Mouse (Mus musculus): ENCODE data around the gene Gadl1. TPM values are rescaled to one million over a fixed set of nuclear protein-coding genes. Genes with fewer than 3 reads are reported as not detected.

Gene Gadl1
- polyA plus RNA-seq, 1 experiment from 2014 or later: not detected

DNA sequence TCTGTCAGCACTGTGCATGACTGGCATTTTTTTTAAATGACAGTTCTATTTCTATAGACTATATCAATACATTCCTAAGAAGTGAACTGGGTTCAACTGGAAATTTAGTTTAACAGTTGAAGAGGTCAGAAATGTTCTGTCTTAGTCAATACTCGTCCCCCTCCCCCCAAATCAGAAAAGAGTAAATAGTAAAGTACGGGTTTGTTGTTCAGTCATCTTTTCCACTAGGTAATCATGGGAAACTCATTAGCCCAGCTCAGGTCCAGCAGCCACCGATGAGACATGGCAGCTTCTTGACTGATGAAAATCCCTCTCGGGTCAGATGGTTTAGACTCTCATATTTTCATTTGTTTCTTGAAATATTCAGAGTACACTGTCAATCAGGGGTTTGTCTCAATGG, 166.9 kb downstream of the Gadl1 start:
- Histone ChIP-seq H3K79me2 (ENCODE audit: inconsistent target) (no peaks in the 10 kb centered on the region), H3K27ac (no peak overlapping the region), H3K36me3 (ENCODE audit: inconsistent target) (no peaks in the 10 kb centered on the region), H3K4me3 (ENCODE audit: inconsistent target) (no peak overlapping the region)
- WGBS (ENCODE audit: missing documents): 95% methylated on average over 4 of the region's 4 CpGs

- 44% methylated on average over 2 of the region's 2 CpGs for WGBS (ENCODE audit: missing documents)
- H3K36me3 ChIP-seq (ENCODE audit: inconsistent target): no peaks in the 10 kb centered on the region
- H3K27ac ChIP-seq: no peak overlapping the region
- H3K79me2 ChIP-seq (ENCODE audit: inconsistent target): no peaks in the 10 kb centered on the region
- H3K4me3 ChIP-seq (ENCODE audit: inconsistent target): no peak overlapping the region
Observed at GRCm38 (mm10) chr9:116076946-116077345, 167.7 kb downstream of the Gadl1 start.

DNA sequence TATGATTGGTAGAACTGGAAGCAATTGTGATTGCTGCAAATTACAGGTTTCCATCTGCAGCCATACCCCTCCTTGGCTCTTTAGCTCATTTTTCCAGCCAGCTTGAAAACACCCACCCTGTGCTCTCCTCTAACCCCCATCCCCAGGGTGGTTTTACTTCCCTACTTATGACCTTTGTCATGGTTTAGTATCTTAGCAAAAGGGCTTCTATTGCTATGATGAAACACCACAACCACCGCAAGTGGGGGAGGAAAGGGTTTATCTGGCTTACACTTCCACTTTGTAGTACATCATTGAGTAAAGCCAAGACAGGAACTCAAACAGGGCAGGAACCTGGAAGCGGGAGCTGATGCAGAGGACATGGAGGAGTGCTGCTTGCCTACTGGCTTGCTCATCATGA, 168.2 kb downstream of the Gadl1 start:
- no peak overlapping the region for H3K27ac ChIP-seq
- 16% methylated on average over 2 of the region's 2 CpGs for WGBS (ENCODE audit: missing documents)
- H3K36me3 ChIP-seq (ENCODE audit: inconsistent target): no peaks in the 10 kb centered on the region
- H3K4me3 ChIP-seq (ENCODE audit: inconsistent target): no peak overlapping the region
- H3K79me2 ChIP-seq (ENCODE audit: inconsistent target): no peaks in the 10 kb centered on the region

DNA sequence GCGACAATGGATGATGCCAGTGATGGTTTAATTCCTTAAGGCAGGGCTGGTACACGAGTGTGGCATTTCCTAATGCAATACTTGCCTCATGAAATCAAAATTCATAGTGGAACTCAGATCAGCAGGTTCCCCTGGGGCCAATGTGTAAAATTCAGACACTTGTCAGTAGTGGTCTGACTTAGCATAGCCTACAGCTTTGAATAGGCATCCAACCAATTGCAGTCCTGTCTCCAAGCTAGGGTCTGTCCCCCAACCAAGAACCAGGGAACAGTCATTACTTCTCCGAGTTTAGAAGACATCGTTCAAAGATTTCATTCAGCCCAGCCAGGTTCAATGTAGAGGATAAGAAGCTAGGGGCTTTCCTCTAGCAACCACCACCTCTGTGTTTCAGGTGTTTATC, 172.5 kb downstream of the Gadl1 start:
- 90% methylated on average over 4 of the region's 4 CpGs for WGBS (ENCODE audit: missing documents)
- Histone ChIP-seq H3K79me2 (ENCODE audit: inconsistent target) (no peaks in the 10 kb centered on the region), H3K4me3 (ENCODE audit: inconsistent target) (no peak overlapping the region), H3K27ac (no peak overlapping the region), H3K36me3 (ENCODE audit: inconsistent target) (no peaks in the 10 kb centered on the region)

DNA sequence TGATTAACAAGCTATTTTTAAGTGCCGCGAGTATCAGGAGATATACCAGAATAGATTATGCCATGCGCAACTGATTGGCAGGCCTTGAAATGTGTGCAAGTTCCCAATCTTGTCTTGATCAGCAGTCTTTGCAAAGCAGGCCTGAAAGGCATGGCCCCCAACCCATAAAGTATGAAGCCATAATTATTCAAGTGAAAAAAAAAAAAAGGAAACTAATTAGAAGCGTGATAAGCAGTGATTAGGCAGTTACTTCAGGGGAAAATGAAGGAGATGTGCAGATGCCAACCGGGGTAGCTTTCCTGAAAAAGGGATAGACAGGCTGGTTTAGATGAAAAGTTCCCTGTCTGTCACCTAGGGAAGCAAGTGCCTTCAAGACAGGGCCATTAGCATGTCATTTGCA, 174.0 kb downstream of the Gadl1 start:
- H3K36me3 ChIP-seq (ENCODE audit: inconsistent target): no peaks in the 10 kb centered on the region
- no peak overlapping the region for H3K4me3 ChIP-seq (ENCODE audit: inconsistent target)
- no peaks in the 10 kb centered on the region for H3K79me2 ChIP-seq (ENCODE audit: inconsistent target)
- no peak overlapping the region; the same call in 1 of the 2 replicates for H3K27ac ChIP-seq
- 77% methylated on average over 5 of the region's 5 CpGs for WGBS (ENCODE audit: missing documents)

DNA sequence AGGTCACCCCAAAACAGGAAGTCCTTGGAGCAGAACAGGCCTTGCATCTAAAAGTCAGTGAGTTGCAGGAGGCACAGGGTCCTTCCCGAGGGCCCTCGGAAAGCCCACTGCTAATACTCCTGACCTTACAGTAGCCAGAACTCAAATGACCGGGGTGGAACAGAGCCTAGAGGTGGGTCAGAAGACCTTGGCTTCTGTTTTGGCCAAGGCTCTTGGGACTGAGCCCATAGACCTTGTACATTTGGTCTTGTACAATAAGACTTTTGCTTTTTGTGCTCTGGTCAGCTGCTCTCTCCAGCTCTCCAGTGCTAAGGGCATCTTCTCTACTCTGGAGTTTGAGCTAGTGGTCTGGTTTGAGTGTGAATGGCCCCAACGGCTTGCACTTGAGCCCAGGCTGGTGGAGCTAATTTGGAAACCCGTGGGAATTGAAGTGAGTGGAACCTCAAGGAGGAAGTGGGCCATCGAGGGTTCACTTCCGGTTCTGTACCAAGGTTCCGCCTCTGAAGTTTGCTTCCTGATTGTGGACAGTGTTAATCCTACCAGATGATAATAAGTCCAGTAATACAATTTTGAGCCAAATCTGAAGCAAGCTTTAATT, 174.6 kb downstream of the Gadl1 start:
- 18% methylated on average over 8 of the region's 8 CpGs for WGBS (ENCODE audit: missing documents)
- Histone ChIP-seq H3K79me2 (ENCODE audit: inconsistent target) (no peaks in the 10 kb centered on the region), H3K4me3 (ENCODE audit: inconsistent target) (no peak overlapping the region), H3K36me3 (ENCODE audit: inconsistent target) (peaks cover 5% of the 10 kb centered on the region; the same call in 1 of the 2 replicates), H3K27ac (peak overlapping the region; percentile 40)

- Histone ChIP-seq H3K36me3 (ENCODE audit: inconsistent target) (peaks cover 11% of the 10 kb centered on the region; the same call in 1 of the 2 replicates), H3K4me3 (ENCODE audit: inconsistent target) (no peak overlapping the region), H3K27ac (peak overlapping the region; percentile 40), H3K79me2 (ENCODE audit: inconsistent target) (no peaks in the 10 kb centered on the region)
- WGBS (ENCODE audit: missing documents): 7% methylated on average over 11 of the region's 12 CpGs
Observed at GRCm38 (mm10) chr9:116084324-116084931, 175.2 kb downstream of the Gadl1 start.

GRCm38 (mm10) chr9:116085999-116086398, 176.7 kb downstream of the Gadl1 start:
- H3K27ac ChIP-seq: no peak overlapping the region
- H3K79me2 ChIP-seq (ENCODE audit: inconsistent target): no peaks in the 10 kb centered on the region
- no peak overlapping the region for H3K4me3 ChIP-seq (ENCODE audit: inconsistent target)
- H3K36me3 ChIP-seq (ENCODE audit: inconsistent target): peaks cover 26% of the 10 kb centered on the region
- 90% methylated on average over 6 of the region's 6 CpGs for WGBS (ENCODE audit: missing documents)

DNA sequence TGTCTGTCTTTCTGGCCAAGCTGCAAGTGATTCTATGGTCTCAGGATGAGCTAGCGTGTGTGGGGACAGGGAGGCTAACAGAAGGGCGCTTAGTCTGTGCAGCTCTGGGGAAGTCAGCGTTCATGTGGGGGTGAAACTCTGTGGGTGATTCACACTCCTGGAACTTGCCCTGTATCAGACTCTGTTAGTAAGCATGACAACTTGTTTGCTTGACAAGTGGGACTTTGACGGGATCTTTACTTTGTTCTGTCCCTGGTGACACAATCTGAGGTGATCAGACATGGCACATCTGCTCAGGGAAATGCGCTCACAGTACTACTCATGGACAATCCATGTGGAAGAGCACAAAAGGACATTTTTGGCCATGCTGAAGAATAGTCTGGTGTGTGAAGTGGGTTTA, 178.0 kb downstream of the Gadl1 start:
- Histone ChIP-seq H3K79me2 (ENCODE audit: inconsistent target) (no peaks in the 10 kb centered on the region), H3K27ac (no peak overlapping the region), H3K4me3 (ENCODE audit: inconsistent target) (no peak overlapping the region), H3K36me3 (ENCODE audit: inconsistent target) (peaks cover 39% of the 10 kb centered on the region)
- WGBS (ENCODE audit: missing documents): 86% methylated on average over 5 of the region's 5 CpGs

- Histone ChIP-seq H3K27ac (no peak overlapping the region), H3K79me2 (ENCODE audit: inconsistent target) (no peaks in the 10 kb centered on the region), H3K4me3 (ENCODE audit: inconsistent target) (no peak overlapping the region), H3K36me3 (ENCODE audit: inconsistent target) (peaks cover 45% of the 10 kb centered on the region)
- 32% methylated on average over 5 of the region's 5 CpGs for WGBS (ENCODE audit: missing documents)
Observed at GRCm38 (mm10) chr9:116087880-116088279, 178.6 kb downstream of the Gadl1 start.

- WGBS (ENCODE audit: missing documents): 93% methylated on average over 9 of the region's 9 CpGs
- H3K4me3 ChIP-seq (ENCODE audit: inconsistent target): no peak overlapping the region
- H3K27ac ChIP-seq: no peak overlapping the region
- no peaks in the 10 kb centered on the region for H3K79me2 ChIP-seq (ENCODE audit: inconsistent target)
- peaks cover 49% of the 10 kb centered on the region for H3K36me3 ChIP-seq (ENCODE audit: inconsistent target)
Observed at GRCm38 (mm10) chr9:116088912-116089311, 179.7 kb downstream of the Gadl1 start.

DNA sequence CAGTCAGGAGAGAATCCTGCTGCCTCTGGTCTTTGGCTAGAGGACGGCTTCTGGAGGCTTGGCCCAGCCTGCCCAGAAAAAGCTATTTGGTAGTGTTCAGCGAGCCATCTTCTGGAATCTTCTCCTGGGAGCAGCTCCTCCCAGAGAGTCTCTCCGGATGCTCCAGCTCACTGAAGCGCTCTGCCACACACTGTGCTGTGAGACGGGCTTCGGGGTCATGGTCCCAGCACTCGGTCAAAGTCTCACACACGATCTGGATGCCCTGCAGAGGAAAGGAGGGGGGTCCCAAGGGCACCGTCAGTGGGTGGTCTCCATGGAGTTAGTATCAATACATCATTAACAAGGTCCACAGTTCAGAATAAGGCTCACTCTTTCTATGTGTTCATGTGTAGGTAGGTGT, 181.0 kb downstream of the Gadl1 start:
- no peak overlapping the region for H3K27ac ChIP-seq
- no peaks in the 10 kb centered on the region; the same call in 1 of the 2 replicates for H3K79me2 ChIP-seq (ENCODE audit: inconsistent target)
- WGBS (ENCODE audit: missing documents): 96% methylated on average over 9 of the region's 9 CpGs
- H3K36me3 ChIP-seq (ENCODE audit: inconsistent target): peaks cover 61% of the 10 kb centered on the region
- H3K4me3 ChIP-seq (ENCODE audit: inconsistent target): no peak overlapping the region

DNA sequence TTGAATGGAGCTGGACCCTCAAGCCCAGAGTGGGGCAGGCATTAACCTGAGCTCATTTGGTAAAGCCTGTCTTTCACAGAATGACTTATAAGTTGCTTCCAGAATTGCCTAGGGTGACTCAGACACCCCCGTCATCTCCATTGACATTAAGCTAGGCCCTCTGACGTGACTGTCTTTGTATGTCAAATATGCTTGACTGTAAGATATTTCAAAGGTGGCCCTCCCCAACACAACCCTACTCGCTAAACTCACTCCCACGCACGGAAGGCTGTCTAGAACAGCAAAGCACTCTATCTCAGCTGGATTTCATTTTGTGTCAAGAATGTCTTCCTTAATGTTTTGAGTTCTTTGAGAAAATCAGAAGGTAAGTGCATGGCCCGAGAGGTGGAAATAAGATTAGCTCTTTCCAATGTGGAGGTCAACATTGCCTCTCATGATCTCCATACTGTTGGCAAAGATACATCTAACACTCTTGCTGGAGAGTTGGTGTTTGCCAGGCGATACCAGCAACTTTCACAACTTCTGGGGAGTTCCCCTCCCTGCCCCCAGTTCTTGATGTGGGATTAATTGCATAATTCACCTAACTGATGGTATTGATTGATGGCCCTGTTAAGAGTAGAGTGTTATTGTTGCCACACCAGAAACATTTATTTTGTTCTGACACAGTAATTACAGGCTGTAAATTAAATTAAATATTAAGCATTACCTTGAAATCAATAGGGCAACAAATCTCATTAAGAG, 182.0 kb downstream of the Gadl1 start:
- no peak overlapping the region for H3K4me3 ChIP-seq (ENCODE audit: inconsistent target)
- WGBS (ENCODE audit: missing documents): 88% methylated on average over 7 of the region's 7 CpGs
- H3K79me2 ChIP-seq (ENCODE audit: inconsistent target): no peaks in the 10 kb centered on the region; the same call in 1 of the 2 replicates
- peaks cover 61% of the 10 kb centered on the region for H3K36me3 ChIP-seq (ENCODE audit: inconsistent target)
- no peak overlapping the region for H3K27ac ChIP-seq

DNA sequence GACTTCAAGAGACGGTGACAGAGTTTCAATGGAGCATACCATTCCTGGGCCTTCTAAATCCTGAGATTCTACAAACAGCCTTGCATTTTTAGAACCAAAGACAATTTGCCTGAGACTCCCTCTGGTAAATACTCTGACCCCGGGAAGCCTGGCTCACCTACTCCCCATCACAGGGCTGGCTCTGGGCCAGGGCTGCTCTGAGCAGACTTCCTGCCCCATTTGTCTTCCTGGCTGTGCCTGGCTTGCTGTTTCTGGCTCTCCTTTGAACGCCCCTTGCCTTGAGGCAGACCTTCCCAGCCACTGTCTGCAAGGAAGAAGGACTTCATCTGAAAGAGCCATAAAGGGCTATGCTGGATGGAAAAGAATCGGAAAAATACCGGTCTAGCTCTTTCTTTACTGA, 182.7 kb downstream of the Gadl1 start:
- 50% methylated on average over 5 of the region's 5 CpGs for WGBS (ENCODE audit: missing documents)
- Histone ChIP-seq H3K27ac (no peak overlapping the region), H3K36me3 (ENCODE audit: inconsistent target) (peaks cover 61% of the 10 kb centered on the region), H3K79me2 (ENCODE audit: inconsistent target) (no peaks in the 10 kb centered on the region; the same call in 1 of the 2 replicates), H3K4me3 (ENCODE audit: inconsistent target) (no peak overlapping the region)

All from macrophage (primary cell).